ENCODE assay signal across 8 mouse cellular contexts in genomic region chr1:180570181-180570580, GRCm38 (mm10). TPM values are rescaled to one million over a fixed set of nuclear protein-coding genes. Genes with fewer than 3 reads are reported as not detected.
DNase-seq lines count a peak whose midpoint lies in the region; ATAC-seq and TF ChIP-seq lines count a peak whose summit lies in the region.

No protein-coding gene starts in this region.

- no peak for DNase-seq in kidney, postnatal 4 days
- no peak for DNase-seq in embryonic facial prominence, embryonic 11.5 days (ENCODE audit: low spot score)
- no peak for DNase-seq in left cerebral cortex, postnatal 25 days (ENCODE audit: low spot score in 2 of 2)

- no peak for ATAC-seq in kidney, embryonic 14.5 days (ENCODE audit: low FRiP score, low TSS enrichment)
- ATAC-seq in embryonic facial prominence, embryonic 11.5 days (replicated peaks; ENCODE audit: insufficient number of reproducible peaks, low FRiP score, low TSS enrichment, low read depth) = no peak
- no peak for ATAC-seq in intestine, postnatal 0 days
- no peak for ATAC-seq in activated CD4-positive, CD25-positive, alpha-beta regulatory T cell, adult 4 months
- ATAC-seq in monocyte, adult 5-6 weeks (replicated peaks; ENCODE audit: insufficient number of reproducible peaks, low FRiP score, low TSS enrichment, poor library complexity, severe bottlenecking) = no peak

- 11% methylated on average over 5 of the region's 5 CpGs for WGBS in kidney, embryonic 14.5 days
- 24% methylated on average over 5 of the region's 5 CpGs for WGBS in embryonic facial prominence, embryonic 11.5 days
- WGBS in intestine, postnatal 0 days = 12% methylated on average over 5 of the region's 5 CpGs

- TF ChIP-seq POLR2A in myocyte (IDR thresholded peaks at IDR 0.05; ENCODE audit: insufficient read length, low read depth) = no peak

- TF ChIP-seq CTCF in intestine, postnatal 0 days (IDR thresholded peaks at IDR 0.05; ENCODE audit: low read depth) = no peak

- no peaks in the 10 kb centered on the region for H3K27me3 ChIP-seq in kidney, embryonic 14.5 days (ENCODE audit: control insufficient read depth, insufficient read depth, low read length)
- H3K27me3 ChIP-seq in embryonic facial prominence, embryonic 11.5 days (ENCODE audit: control insufficient read depth, insufficient read depth, low read length) = no peaks in the 10 kb centered on the region
- H3K27me3 ChIP-seq in intestine, postnatal 0 days (replicated peaks; ENCODE audit: control insufficient read depth, insufficient read depth, low read length) = no peaks in the 10 kb centered on the region
- no peaks in the 10 kb centered on the region for H3K27me3 ChIP-seq in myocyte (ENCODE audit: control insufficient read depth, insufficient read depth, insufficient read length)

- peaks cover 15% of the 10 kb centered on the region for H3K4me1 ChIP-seq in kidney, embryonic 14.5 days (ENCODE audit: control insufficient read depth, insufficient read depth, low read length)
- H3K4me1 ChIP-seq in embryonic facial prominence, embryonic 11.5 days (ENCODE audit: control insufficient read depth, insufficient read depth, low read length) = no peaks in the 10 kb centered on the region
- no peaks in the 10 kb centered on the region for H3K4me1 ChIP-seq in intestine, postnatal 0 days (replicated peaks; ENCODE audit: control insufficient read depth, insufficient read depth, low read length)

- peak overlapping the region; percentile 78; the same call in 1 of the 2 replicates for H3K9ac ChIP-seq in kidney, embryonic 14.5 days (ENCODE audit: low read depth, low read length)
- H3K9ac ChIP-seq in embryonic facial prominence, embryonic 11.5 days (replicated peaks; ENCODE audit: low read length) = peak overlapping the region; percentile 92
- 0 out of 2 replicates have a peak overlapping the region, but pooled peaks have one; percentile 65 for H3K9ac ChIP-seq in intestine, postnatal 0 days (ENCODE audit: low read depth, low read length)

- H3K27ac ChIP-seq in kidney, embryonic 14.5 days (ENCODE audit: low read depth, low read length) = no peak overlapping the region
- no peak overlapping the region for H3K27ac ChIP-seq in embryonic facial prominence, embryonic 11.5 days (replicated peaks; ENCODE audit: low read depth, low read length)
- H3K27ac ChIP-seq in intestine, postnatal 0 days (ENCODE audit: low read depth, low read length) = no peak overlapping the region

- H3K36me3 ChIP-seq in kidney, embryonic 14.5 days (ENCODE audit: control insufficient read depth, insufficient read depth, low read length) = peaks cover 17% of the 10 kb centered on the region; the same call in 1 of the 2 replicates
- peaks cover 3% of the 10 kb centered on the region for H3K36me3 ChIP-seq in embryonic facial prominence, embryonic 11.5 days (replicated peaks; ENCODE audit: control insufficient read depth, insufficient read depth, low read depth, low read length)
- 0 out of 2 replicates have a peak, but pooled peaks cover 5% of the 10 kb centered on the region for H3K36me3 ChIP-seq in intestine, postnatal 0 days (ENCODE audit: control insufficient read depth, insufficient read depth)
- H3K36me3 ChIP-seq in myocyte (ENCODE audit: control insufficient read depth, insufficient read depth) = no peaks in the 10 kb centered on the region

- 0 out of 2 replicates have a peak, but pooled peaks cover 6% of the 10 kb centered on the region for H3K9me3 ChIP-seq in kidney, embryonic 14.5 days (ENCODE audit: control insufficient read depth, low read length)
- no peaks in the 10 kb centered on the region for H3K9me3 ChIP-seq in embryonic facial prominence, embryonic 11.5 days (replicated peaks; ENCODE audit: control insufficient read depth, low read length)
- no peaks in the 10 kb centered on the region for H3K9me3 ChIP-seq in intestine, postnatal 0 days (ENCODE audit: control insufficient read depth)

- intact Hi-C loops in left cerebral cortex, postnatal 25 days (cut with DNase I) = no loop called here

- H3K4me2 ChIP-seq in kidney, embryonic 14.5 days (replicated peaks; ENCODE audit: low read depth, low read length) = peak overlapping the region; percentile 86
- peak overlapping the region; percentile 88 for H3K4me2 ChIP-seq in embryonic facial prominence, embryonic 11.5 days (ENCODE audit: low read depth, low read length)
- H3K4me2 ChIP-seq in intestine, postnatal 0 days (replicated peaks; ENCODE audit: low read depth) = peak overlapping the region; percentile 94
- H3K4me2 ChIP-seq in myocyte (ENCODE audit: low read depth) = peak overlapping the region; percentile 99

- H3K79me2 ChIP-seq in myocyte (ENCODE audit: control insufficient read depth, insufficient read depth) = peaks cover 37% of the 10 kb centered on the region

- H3ac ChIP-seq in myocyte (ENCODE audit: control insufficient read depth, insufficient read length) = no peak overlapping the region

- peak overlapping the region; percentile 63 for H3K4me3 ChIP-seq in kidney, embryonic 14.5 days (ENCODE audit: low read length)
- peak overlapping the region; percentile 87 for H3K4me3 ChIP-seq in embryonic facial prominence, embryonic 11.5 days (ENCODE audit: low read depth, low read length)
- peak overlapping the region; percentile 68 for H3K4me3 ChIP-seq in intestine, postnatal 0 days (ENCODE audit: low read depth, low read length)
- H3K4me3 ChIP-seq in myocyte = peak overlapping the region; percentile 61

TF ChIP-seq in myocyte, 11 proteins besides CTCF, POLR2A, EP300 and RAD21:
- no peak for TF ChIP-seq E2F4 (IDR thresholded peaks at IDR 0.05; ENCODE audit: insufficient read depth)
- TF ChIP-seq MYOG (IDR thresholded peaks at IDR 0.05; ENCODE audit: control insufficient read depth in 1 of 3, insufficient read depth in 1 of 3, insufficient read length in 2 of 3, low read depth in 2 of 3) = no peak
- TF ChIP-seq REST (IDR thresholded peaks at IDR 0.05; ENCODE audit: insufficient read depth, insufficient read length) = no peak
- no peak for TF ChIP-seq TCF3 (IDR thresholded peaks at IDR 0.05; ENCODE audit: insufficient read length, low read depth)
- TF ChIP-seq SRF (IDR thresholded peaks at IDR 0.05; ENCODE audit: control insufficient read depth, insufficient read length, low read depth) = no peak
- TF ChIP-seq MAX (IDR thresholded peaks at IDR 0.05; ENCODE audit: low read depth) = no peak
- no peak for TF ChIP-seq CEBPB (IDR thresholded peaks at IDR 0.05; ENCODE audit: insufficient read depth, poor library complexity, severe bottlenecking)
- TF ChIP-seq TCF12 (IDR thresholded peaks at IDR 0.05; ENCODE audit: insufficient read depth, poor library complexity, severe bottlenecking) = no peak
- TF ChIP-seq MYOD1 (IDR thresholded peaks at IDR 0.05; ENCODE audit: control insufficient read depth in 1 of 3, insufficient read length in 2 of 3, low read depth in 2 of 3) = no peak
- TF ChIP-seq POLR2AphosphoS2 (IDR thresholded peaks at IDR 0.05; ENCODE audit: insufficient read length, low read depth) = no peak
- no peak for TF ChIP-seq USF1 (IDR thresholded peaks at IDR 0.05; ENCODE audit: low read depth)

RNA-seq across cellular contexts. Expression of gene Parp1, which starts 1.5 kb away (rescaled TPM):
- 110 and 165 TPM in 2 replicates for polyA plus RNA-seq in kidney, embryonic 14.5 days (2014; fragmentation: Nextera tagmentation; extraction: Ambion mirVana)
- polyA plus RNA-seq in embryonic facial prominence, embryonic 11.5 days (2014; fragmentation: Nextera tagmentation; extraction: Ambion mirVana) = 163 and 181 TPM in 2 replicates
- 20.4 and 22.6 TPM in 2 replicates for polyA plus RNA-seq in intestine, postnatal 0 days (2015; fragmentation: Nextera tagmentation; extraction: Ambion mirVana)
- polyA plus RNA-seq in myocyte (2012; fragmentation: generic; extraction: Trizol) = 29.2 TPM
- polyA plus RNA-seq in activated CD4-positive, CD25-positive, alpha-beta regulatory T cell, adult 4 months (2017; shearing (Covaris generic)) = 10 to 100 TPM; 41.4 to 43.1 TPM
- 10 to 100 TPM; 85.2 to 92.0 TPM for total RNA-seq in left cerebral cortex, postnatal 25 days (2021)
- 58.1 to 70.1 TPM (median 61.4 TPM) in 3 replicates for total RNA-seq in monocyte, adult 5-6 weeks (2017)
